26 mouse cellular contexts compared by ENCODE assay signal in genomic region chr2:156784016-156784585, GRCm38 (mm10). TPM values are rescaled to one million over a fixed set of nuclear protein-coding genes. Genes with fewer than 3 reads are reported as not detected.
A peak's percentile ranks its signal among the peaks of the same experiment; 100 is the strongest.
DNase-seq lines count a peak whose midpoint lies in the region; ATAC-seq and TF ChIP-seq lines count a peak whose summit lies in the region.
"Had no signal": no experiment of that assay in that cellular context is flagged by ENCODE, and none has a peak within 500 bp of the region (broad histone marks: within the 10 kb centered on the region; RNA-seq: fewer than 3 reads in every experiment).

No protein-coding gene starts in this region.

- H3K4me3 ChIP-seq in heart, embryonic 12.5 days = no peak overlapping the region
- no peak overlapping the region for H3K4me3 ChIP-seq in liver, embryonic 11.5 days (ENCODE audit: low read depth, low read length)
- no peak overlapping the region for H3K4me3 ChIP-seq in liver, embryonic 12.5 days
- no peak overlapping the region for H3K4me3 ChIP-seq in liver, postnatal 0 days (ENCODE audit: low read depth, low read length)
- H3K4me3 ChIP-seq: embryonic facial prominence, embryonic 12.5 days; hindbrain, embryonic 15.5 days; intestine, embryonic 15.5 days; limb, embryonic 10.5 days; midbrain, embryonic 13.5 days had no signal

- 0 out of 2 replicates have a peak overlapping the region, but pooled peaks have one; percentile 12 for H3K4me2 ChIP-seq in heart, embryonic 12.5 days
- H3K4me2 ChIP-seq in liver, embryonic 11.5 days = peak overlapping the region; percentile 33; the same call in 1 of the 2 replicates
- peak overlapping the region; percentile 63 for H3K4me2 ChIP-seq in liver, embryonic 12.5 days
- no peak overlapping the region for H3K4me2 ChIP-seq in liver, postnatal 0 days (ENCODE audit: low read depth, low read length)
- H3K4me2 ChIP-seq: embryonic facial prominence, embryonic 12.5 days; hindbrain, embryonic 15.5 days; intestine, embryonic 15.5 days; midbrain, embryonic 13.5 days had no signal

- no peak for ATAC-seq in heart, embryonic 12.5 days (ENCODE audit: insufficient number of reproducible peaks, low FRiP score)
- ATAC-seq in liver, embryonic 11.5 days (replicated peaks; ENCODE audit: low FRiP score) = no peak
- ATAC-seq in liver, embryonic 12.5 days = no peak
- ATAC-seq in liver, postnatal 0 days = no peak
- ATAC-seq: forebrain, postnatal 0 days; midbrain, embryonic 13.5 days; Patski had no signal

- intact Hi-C loops in heart, postnatal 36 days (cut with DNase I) = no loop called here

- H3K4me1 ChIP-seq in heart, embryonic 12.5 days (replicated peaks) = peaks cover 55% of the 10 kb centered on the region
- peaks cover 49% of the 10 kb centered on the region for H3K4me1 ChIP-seq in liver, embryonic 11.5 days (replicated peaks; ENCODE audit: control insufficient read depth, insufficient read depth, low read length)
- H3K4me1 ChIP-seq in liver, embryonic 12.5 days = peaks cover 66% of the 10 kb centered on the region
- peaks cover 27% of the 10 kb centered on the region for H3K4me1 ChIP-seq in liver, postnatal 0 days (ENCODE audit: insufficient read depth)
- H3K4me1 ChIP-seq: hindbrain, embryonic 15.5 days had no signal

- no peaks in the 10 kb centered on the region for H3K27me3 ChIP-seq in heart, embryonic 12.5 days (replicated peaks)
- no peaks in the 10 kb centered on the region for H3K27me3 ChIP-seq in liver, embryonic 11.5 days (replicated peaks; ENCODE audit: control insufficient read depth, insufficient read depth, low read length)
- H3K27me3 ChIP-seq in liver, embryonic 12.5 days (replicated peaks) = 0 out of 2 replicates have a peak, but pooled peaks cover under 1% of the 10 kb centered on the region
- no peaks in the 10 kb centered on the region for H3K27me3 ChIP-seq in liver, postnatal 0 days (ENCODE audit: insufficient read depth, low read length)
- H3K27me3 ChIP-seq: embryonic facial prominence, embryonic 12.5 days; hindbrain, embryonic 15.5 days; intestine, embryonic 15.5 days; midbrain, embryonic 13.5 days; Patski had no signal

- 23% methylated on average over 7 of the region's 7 CpGs for WGBS in heart, embryonic 12.5 days
- WGBS in liver, embryonic 11.5 days = 46% methylated on average over 7 of the region's 7 CpGs
- WGBS in liver, embryonic 12.5 days (ENCODE audit: insufficient replicate concordance) = 41% methylated on average over 7 of the region's 7 CpGs
- WGBS in liver, postnatal 0 days (ENCODE audit: insufficient replicate concordance) = 44% methylated on average over 7 of the region's 7 CpGs

- H3K36me3 ChIP-seq in heart, embryonic 12.5 days = peaks cover 31% of the 10 kb centered on the region
- no peaks in the 10 kb centered on the region for H3K36me3 ChIP-seq in liver, embryonic 11.5 days (ENCODE audit: control insufficient read depth, insufficient read depth, low read length)
- no peaks in the 10 kb centered on the region for H3K36me3 ChIP-seq in liver, embryonic 12.5 days
- H3K36me3 ChIP-seq in liver, postnatal 0 days (replicated peaks; ENCODE audit: insufficient read depth, low read length) = no peaks in the 10 kb centered on the region
- H3K36me3 ChIP-seq: embryonic facial prominence, embryonic 12.5 days; hindbrain, embryonic 15.5 days; limb, embryonic 10.5 days; midbrain, embryonic 13.5 days had no signal

- TF ChIP-seq CTCF in liver, postnatal 0 days (IDR thresholded peaks at IDR 0.05; ENCODE audit: low read depth) = no peak

- DNase-seq in heart, postnatal 36 days = no peak
- DNase-seq in liver, embryonic 11.5 days (ENCODE audit: low spot score) = no peak
- no peak for DNase-seq in liver
- DNase-seq in liver, postnatal 0 days = no peak
- DNase-seq in urinary bladder, adult 18-20 months (ENCODE audit: low spot score in 2 of 2) = no peak
- no peak for DNase-seq in right cerebral cortex, postnatal 25 days
- DNase-seq: cerebellum, adult 11-12 months; cerebellum, postnatal 25 days; forebrain, postnatal 0 days; gastrocnemius, postnatal 25 days; kidney, adult 9 months; kidney, postnatal 14 days; lung, postnatal 14 days; right cerebral cortex, postnatal 14 days; spleen, adult 18-20 months; thymus, adult 2 months; thymus, postnatal 4 days had no signal

- no peak overlapping the region for H3K9ac ChIP-seq in heart, embryonic 12.5 days
- peak overlapping the region; percentile 8; the same call in 1 of the 2 replicates for H3K9ac ChIP-seq in liver, embryonic 11.5 days (ENCODE audit: low read depth, low read length)
- H3K9ac ChIP-seq in liver, embryonic 12.5 days = no peak overlapping the region
- no peak overlapping the region for H3K9ac ChIP-seq in liver, postnatal 0 days (replicated peaks)
- H3K9ac ChIP-seq: embryonic facial prominence, embryonic 12.5 days; forebrain, postnatal 0 days; hindbrain, embryonic 15.5 days; intestine, embryonic 15.5 days; midbrain, embryonic 13.5 days had no signal

- no peak for TF ChIP-seq EP300 in liver, postnatal 0 days (IDR thresholded peaks at IDR 0.05; ENCODE audit: low read depth)

- no peaks in the 10 kb centered on the region for H3K9me3 ChIP-seq in heart, embryonic 12.5 days (replicated peaks)
- no peaks in the 10 kb centered on the region for H3K9me3 ChIP-seq in liver, embryonic 11.5 days (ENCODE audit: control insufficient read depth, low read length)
- H3K9me3 ChIP-seq in liver, embryonic 12.5 days (replicated peaks) = peaks cover 8% of the 10 kb centered on the region; the same call in 1 of the 2 replicates
- H3K9me3 ChIP-seq in liver, postnatal 0 days (ENCODE audit: low read length) = no peaks in the 10 kb centered on the region
- H3K9me3 ChIP-seq: embryonic facial prominence, embryonic 12.5 days; hindbrain, embryonic 15.5 days; intestine, embryonic 15.5 days; limb, embryonic 10.5 days had no signal

- H3K27ac ChIP-seq in heart, embryonic 12.5 days (ENCODE audit: poor library complexity, severe bottlenecking) = peak overlapping the region; percentile 69
- H3K27ac ChIP-seq in liver, embryonic 11.5 days (ENCODE audit: low read depth, low read length) = peak overlapping the region; percentile 90
- peak overlapping the region; percentile 90 for H3K27ac ChIP-seq in liver, embryonic 12.5 days
- peak overlapping the region; percentile 71 for H3K27ac ChIP-seq in liver, postnatal 0 days (ENCODE audit: low read depth)
- H3K27ac ChIP-seq: embryonic facial prominence, embryonic 12.5 days; hindbrain, embryonic 15.5 days; limb, embryonic 10.5 days; midbrain, embryonic 13.5 days had no signal

RNA-seq across cellular contexts. Expression of gene Myl9, which starts 8.9 kb away (rescaled TPM):
- 1,723 and 1,724 TPM in 2 replicates for polyA plus RNA-seq in heart, embryonic 12.5 days (2016; fragmentation: Nextera tagmentation; extraction: Ambion mirVana)
- 100 to 1,000 TPM in 1 of 2 experiments, 10 to 100 TPM in 1; 97.9 to 115 TPM for total RNA-seq in heart, postnatal 36 days (2021)
- polyA plus RNA-seq in liver, embryonic 11.5 days (2014; fragmentation: Nextera tagmentation; extraction: Ambion mirVana) = 98.9 and 115 TPM in 2 replicates
- 70.5 and 76.1 TPM in 2 replicates for polyA plus RNA-seq in liver, embryonic 12.5 days (2016; fragmentation: Nextera tagmentation; extraction: Ambion mirVana)
- 50.4 and 51.2 TPM in 2 replicates for polyA plus RNA-seq in liver, postnatal 0 days (2015; fragmentation: Nextera tagmentation; extraction: Ambion mirVana)
- total RNA-seq: megakaryocyte progenitor cell, adult 5-6 weeks had no signal

RNA-seq across cellular contexts. Expression of gene Tgif2, which starts 55.7 kb away (rescaled TPM):
- 42.8 and 43.1 TPM in 2 replicates for polyA plus RNA-seq in heart, embryonic 12.5 days (2016; fragmentation: Nextera tagmentation; extraction: Ambion mirVana)
- total RNA-seq in heart, postnatal 36 days (2021) = under 1 TPM; 0.51 to 0.72 TPM
- 33.3 and 40.0 TPM in 2 replicates for polyA plus RNA-seq in liver, embryonic 11.5 days (2014; fragmentation: Nextera tagmentation; extraction: Ambion mirVana)
- 15.4 and 16.2 TPM in 2 replicates for polyA plus RNA-seq in liver, embryonic 12.5 days (2016; fragmentation: Nextera tagmentation; extraction: Ambion mirVana)
- polyA plus RNA-seq in liver, postnatal 0 days (2015; fragmentation: Nextera tagmentation; extraction: Ambion mirVana) = 4.9 and 5.1 TPM in 2 replicates

Comparison
In these comparisons a context has a peak if more than half of its experiments do, and no peak if none do; other contexts are left out.
1. RNA of gene Myl9, which starts 8.9 kb away (polyA plus RNA-seq): 1,723 to 1,724 TPM in heart, embryonic 12.5 days; 98.9 to 115 TPM in liver, embryonic 11.5 days, 70.5 to 76.1 TPM in liver, embryonic 12.5 days and 50.4 to 51.2 TPM in liver, postnatal 0 days; every median in the first group is over 10 times any median in the second.
2. Peak in every context shown above with its lines, with median percentiles within 50 percentile points of each other: H3K27ac ChIP-seq.